Mouse (Mus musculus) embryo, embryonic 10.5 days (tissue): ENCODE data around the gene Mto1.

Experiments
- DNase-seq: peaks from one replicate; pipeline ENCODE4 v3.0.0-alpha.2; 2015; ENCODE audit warnings: low spot score

The Mto1 gene

GRCm38 (mm10) chr9:78447973-78448873 lies at the start of gene Mto1, which contains the start of gene Gm17324:
Gene Mto1, plus strand, starts transcription at chr9:78448208.
Gene Gm17324, minus strand, starts transcription at chr9:78448786.
- peak; percentile 95 for DNase-seq

- DNase-seq, result no peak
These were observed 47.4 kb upstream of the Mto1 start for GRCm38 (mm10) chr9:78400570-78400969.

- no peak for DNase-seq
These were observed 46.4 kb upstream of the Mto1 start for GRCm38 (mm10) chr9:78401596-78401995.

GRCm38 (mm10) chr9:78427362-78427781 lies 20.6 kb upstream of the Mto1 start:
- no peak for DNase-seq

- DNase-seq, result no peak
These were observed 19.8 kb upstream of the Mto1 start for GRCm38 (mm10) chr9:78428185-78428584.

- DNase-seq, result no peak
These were observed 19.1 kb upstream of the Mto1 start for GRCm38 (mm10) chr9:78428870-78429432.

- no peak for DNase-seq
These were observed 18.5 kb upstream of the Mto1 start for GRCm38 (mm10) chr9:78429551-78429950.

GRCm38 (mm10) chr9:78430486-78430885 lies 17.5 kb upstream of the Mto1 start:
- no peak for DNase-seq

- DNase-seq, result no peak
These were observed 15.5 kb upstream of the Mto1 start for GRCm38 (mm10) chr9:78432471-78432870.

GRCm38 (mm10) chr9:78439426-78439825 lies 8.6 kb upstream of the Mto1 start:
- no peak for DNase-seq

GRCm38 (mm10) chr9:78442237-78442578 lies 5.8 kb upstream of the Mto1 start:
- no peak for DNase-seq

GRCm38 (mm10) chr9:78442579-78443392 lies 5.2 kb upstream of the Mto1 start, which contains the start of gene Cgas:
Gene Cgas, minus strand, starts transcription at chr9:78443237.
- peak; percentile 57 for DNase-seq

- DNase-seq, result no peak
These were observed 419 bp upstream of the Mto1 start for GRCm38 (mm10) chr9:78447606-78447972.

- no peak for DNase-seq
These were observed 2.4 kb downstream of the Mto1 start for GRCm38 (mm10) chr9:78450404-78450803.

GRCm38 (mm10) chr9:78451382-78451781 lies 3.4 kb downstream of the Mto1 start:
- DNase-seq, result no peak

GRCm38 (mm10) chr9:78457026-78457425 lies 9.0 kb downstream of the Mto1 start:
- no peak for DNase-seq

GRCm38 (mm10) chr9:78463337-78463736 lies 15.3 kb downstream of the Mto1 start:
- no peak for DNase-seq

GRCm38 (mm10) chr9:78465725-78466124 lies 17.7 kb downstream of the Mto1 start:
- DNase-seq, result no peak

- no peak for DNase-seq
These were observed 25.6 kb downstream of the Mto1 start for GRCm38 (mm10) chr9:78473588-78473987.

GRCm38 (mm10) chr9:78474270-78474669 lies 26.3 kb downstream of the Mto1 start:
- no peak for DNase-seq

- DNase-seq, result no peak
These were observed 26.9 kb downstream of the Mto1 start for GRCm38 (mm10) chr9:78474771-78475382.

- DNase-seq, result no peak
These were observed 27.4 kb downstream of the Mto1 start for GRCm38 (mm10) chr9:78475383-78475780.
